Mouse (Mus musculus) testis, adult 2 months (tissue): ENCODE measurements around the gene Obscn.

Source experiments
- CTCF ChIP-seq: fragments of 200-500 bp; IDR thresholded peaks from 2 replicates; pipeline ENCODE4 v1.5.1; 2012; ENCODE audit warnings: low read depth, mild to moderate bottlenecking, inconsistent platforms, low read length, moderate library complexity; ENCODE audit not compliant: control insufficient read depth, insufficient read depth, insufficient replicate concordance
- POLR2A ChIP-seq: fragments of 200-500 bp; IDR thresholded peaks from 2 replicates; pipeline ENCODE4 v1.6.1; 2012; ENCODE audit warnings: low read depth, mild to moderate bottlenecking, inconsistent platforms, low read length, moderate library complexity; ENCODE audit not compliant: control insufficient read depth

GRCm38 (mm10) chr11:59159099-59159498 is 22.9 kb upstream of the Obscn start:
- no peak for TF ChIP-seq POLR2A
- no peak for TF ChIP-seq CTCF
